Mouse (Mus musculus) liver, embryonic 15.5 days (tissue): ENCODE measurements around the gene Cdc42. TPM values are rescaled to one million over a fixed set of nuclear protein-coding genes. Genes with fewer than 3 reads are reported as not detected.

Experiments
- ATAC-seq: fragments of 200-750 bp; cut with Nextera tagmentation; 2 replicates; pipeline ENCODE4 v1.8.0; 2017; ENCODE audit warnings: moderate number of reproducible peaks, mild to moderate bottlenecking, moderate library complexity; ENCODE audit not compliant: insufficient read depth
- H3K27ac ChIP-seq: fragments of 300-500 bp; sonication (generic); replicated peaks from 2 replicates; pipeline ENCODE4 v1.5.1; 2015; ENCODE audit warnings: mild to moderate bottlenecking, inconsistent platforms
- H3K27me3 ChIP-seq: fragments of 300-500 bp; sonication (generic); 2 replicates; pipeline ENCODE4 v1.6.1; 2015; ENCODE audit warnings: mild to moderate bottlenecking, inconsistent platforms
- H3K36me3 ChIP-seq: fragments of 300-500 bp; sonication (generic); replicated peaks from 2 replicates; pipeline ENCODE4 v1.6.1; 2015; ENCODE audit warnings: moderate library complexity, mild to moderate bottlenecking, inconsistent platforms
- H3K4me1 ChIP-seq: fragments of 300-500 bp; sonication (generic); replicated peaks from 2 replicates; pipeline ENCODE4 v1.6.1; 2015; ENCODE audit warnings: inconsistent platforms
- H3K4me2 ChIP-seq: fragments of 300-500 bp; sonication (generic); 2 replicates; pipeline ENCODE4 v1.6.1; 2015; ENCODE audit warnings: moderate library complexity, mild to moderate bottlenecking, inconsistent platforms
- H3K4me3 ChIP-seq: fragments of 300-500 bp; sonication (generic); replicated peaks from 2 replicates; pipeline ENCODE4 v1.5.1; 2015; ENCODE audit warnings: mild to moderate bottlenecking, inconsistent platforms
- H3K9ac ChIP-seq: fragments of 300-500 bp; sonication (generic); 2 replicates; pipeline ENCODE4 v1.6.1; 2015; ENCODE audit warnings: moderate library complexity, mild to moderate bottlenecking, inconsistent platforms
- H3K9me3 ChIP-seq: fragments of 300-500 bp; sonication (generic); replicated peaks from 2 replicates; pipeline ENCODE4 v1.6.1; 2016; ENCODE audit warnings: inconsistent platforms
- WGBS: fragments of 180-500 bp; shearing (Covaris S2); methylation state at CpG from one replicate; pipeline ENCODE4 v1.1.7; 2015; ENCODE audit warnings: mixed read lengths; ENCODE audit not compliant: insufficient replicate concordance; 5-methylcytosine and 5-hydroxymethylcytosine counted together
- polyA plus RNA-seq: library from polyadenylated mRNA; unstranded; fragments of >200 nt; fragmentation: Nextera tagmentation; extraction: Ambion mirVana; gene quantifications from 2 replicates; pipeline ENCODE4 v1.2.1, GENCODE M21; 2015

Gene Cdc42
- polyA plus RNA-seq, 1 experiment from 2014 or later, result 249 TPM

DNA sequence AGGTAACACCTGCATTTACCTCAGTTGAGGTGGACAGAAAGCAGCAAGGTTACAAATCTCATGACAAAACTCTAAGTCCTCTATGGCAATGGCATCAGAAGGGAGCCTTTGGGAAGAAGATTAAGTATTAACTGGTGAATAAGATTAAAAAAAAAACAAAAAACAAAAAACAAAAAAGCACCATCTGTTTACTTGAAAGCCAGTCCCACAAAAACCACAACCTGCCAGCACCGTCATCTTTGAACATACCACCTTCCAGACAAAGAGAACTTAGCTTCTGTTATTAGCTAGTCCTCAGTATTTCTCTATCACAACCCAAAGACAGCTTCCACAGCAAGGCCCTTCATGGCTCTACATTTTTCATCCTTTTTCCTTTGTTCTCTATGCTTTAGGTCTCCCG lies 12.4 kb downstream of the Cdc42 start:
- ATAC-seq, result no peak
- 59% methylated on average over 2 of the region's 2 CpGs for WGBS

DNA sequence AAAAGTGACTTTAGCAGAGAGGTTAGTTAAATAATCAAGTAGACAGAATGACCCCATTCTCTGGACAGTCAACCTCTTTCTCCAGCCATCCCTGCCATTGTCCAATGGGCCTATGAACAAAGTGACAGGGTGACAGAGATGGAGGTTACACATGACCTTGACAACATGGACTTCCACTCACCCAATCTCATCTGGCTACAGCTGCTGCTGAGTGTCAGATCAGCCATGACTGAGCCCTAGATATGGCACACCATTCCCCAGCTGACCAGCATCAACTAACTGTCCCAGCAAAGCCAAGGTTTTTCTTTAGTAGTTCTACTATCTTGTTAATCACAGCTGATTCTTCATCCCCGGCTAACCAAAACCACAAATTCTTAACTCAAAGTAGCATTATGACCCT lies 14.7 kb downstream of the Cdc42 start:
- H3K4me3 ChIP-seq, result no peak overlapping the region
- 30% methylated on average over 1 of the region's 1 CpGs for WGBS
- H3K9me3 ChIP-seq, result no peaks in the 10 kb centered on the region
- ATAC-seq, result no peak
- H3K36me3 ChIP-seq, result peaks cover 13% of the 10 kb centered on the region; the same call in 1 of the 2 replicates
- H3K4me1 ChIP-seq, result peaks cover 57% of the 10 kb centered on the region
- no peak overlapping the region for H3K9ac ChIP-seq
- no peaks in the 10 kb centered on the region for H3K27me3 ChIP-seq
- no peak overlapping the region for H3K4me2 ChIP-seq
- H3K27ac ChIP-seq, result no peak overlapping the region

More for the DNA sequence above, 12.4 kb downstream of the Cdc42 start:
- Histone ChIP-seq H3K4me3 (no peak overlapping the region), H3K4me2 (no peak overlapping the region), H3K27me3 (no peaks in the 10 kb centered on the region), H3K9ac (no peak overlapping the region), H3K36me3 (peaks cover 13% of the 10 kb centered on the region; the same call in 1 of the 2 replicates), H3K4me1 (peaks cover 45% of the 10 kb centered on the region), H3K27ac (no peak overlapping the region), H3K9me3 (no peaks in the 10 kb centered on the region)

DNA sequence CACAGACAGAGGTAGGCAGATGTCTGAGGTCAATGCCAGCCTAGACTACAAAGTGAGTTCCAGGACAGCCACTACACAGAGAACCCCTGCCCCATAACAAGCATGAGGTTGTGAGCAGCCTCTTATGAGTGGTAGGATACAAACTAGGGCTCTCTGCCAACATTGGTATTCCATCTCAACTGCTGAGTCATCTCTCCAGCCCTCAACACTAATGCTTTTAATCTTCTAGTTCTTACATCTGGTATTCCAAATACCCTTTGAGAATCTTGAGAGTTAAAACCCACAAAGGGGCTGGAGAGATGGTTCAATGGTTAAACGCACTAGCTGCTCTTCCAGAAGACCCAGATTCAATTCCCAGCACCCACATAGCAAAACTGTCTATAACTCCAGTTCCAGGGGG lies 18.1 kb downstream of the Cdc42 start:
- H3K27me3 ChIP-seq, result no peaks in the 10 kb centered on the region
- H3K4me3 ChIP-seq, result no peak overlapping the region
- no peaks in the 10 kb centered on the region for H3K9me3 ChIP-seq
- no peak overlapping the region for H3K9ac ChIP-seq
- H3K36me3 ChIP-seq, result peaks cover 27% of the 10 kb centered on the region
- WGBS, result 63% methylated on average over 1 of the region's 1 CpGs
- ATAC-seq, result no peak
- H3K27ac ChIP-seq, result no peak overlapping the region
- H3K4me1 ChIP-seq, result peaks cover 50% of the 10 kb centered on the region
- H3K4me2 ChIP-seq, result no peak overlapping the region

DNA sequence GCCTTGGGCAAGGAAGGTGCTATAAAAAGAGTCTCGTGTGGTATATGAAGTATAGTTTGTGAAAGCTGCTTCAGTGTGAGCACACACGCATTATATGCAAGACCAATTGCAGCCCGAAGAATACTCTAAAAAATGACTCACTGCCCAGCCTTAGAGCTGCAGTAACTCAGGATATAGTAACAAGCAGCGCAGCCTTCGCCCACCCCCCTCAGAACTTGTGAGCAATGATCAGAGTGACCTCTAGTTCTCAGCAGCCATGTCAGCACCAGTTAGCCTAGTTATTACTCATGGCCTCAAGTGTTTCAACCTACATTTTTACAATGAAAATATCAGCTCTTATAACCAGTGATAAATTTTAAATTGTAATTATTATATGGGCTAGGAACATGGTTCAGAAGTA lies 21.1 kb downstream of the Cdc42 start:
- no peak overlapping the region for H3K9ac ChIP-seq
- no peak overlapping the region for H3K4me2 ChIP-seq
- H3K27me3 ChIP-seq, result no peaks in the 10 kb centered on the region
- no peaks in the 10 kb centered on the region for H3K9me3 ChIP-seq
- peaks cover 42% of the 10 kb centered on the region for H3K4me1 ChIP-seq
- H3K4me3 ChIP-seq, result no peak overlapping the region
- H3K27ac ChIP-seq, result no peak overlapping the region
- peaks cover 52% of the 10 kb centered on the region for H3K36me3 ChIP-seq
- no peak for ATAC-seq
- 85% methylated on average over 5 of the region's 5 CpGs for WGBS

DNA sequence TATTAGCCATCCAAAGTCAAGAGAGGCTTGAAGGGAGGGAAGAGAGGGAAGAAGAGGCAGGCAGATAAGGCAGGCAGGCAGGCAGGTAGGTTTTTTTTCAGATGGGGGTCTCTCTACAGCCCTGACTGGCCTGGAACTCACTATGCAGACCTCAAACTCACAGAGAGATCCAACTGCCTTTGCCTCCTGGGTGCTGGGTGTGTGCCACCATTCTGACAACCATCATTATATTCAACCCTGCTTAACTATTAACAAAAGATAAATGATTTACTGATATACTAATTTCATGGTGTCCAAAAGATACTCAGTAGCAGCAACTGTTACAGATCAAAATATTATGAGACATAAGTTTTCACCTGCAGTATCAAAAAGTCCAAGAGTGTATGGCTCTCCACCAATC lies 25.5 kb downstream of the Cdc42 start:
- peaks cover 83% of the 10 kb centered on the region for H3K36me3 ChIP-seq
- H3K27me3 ChIP-seq, result no peaks in the 10 kb centered on the region
- no peak for ATAC-seq

DNA sequence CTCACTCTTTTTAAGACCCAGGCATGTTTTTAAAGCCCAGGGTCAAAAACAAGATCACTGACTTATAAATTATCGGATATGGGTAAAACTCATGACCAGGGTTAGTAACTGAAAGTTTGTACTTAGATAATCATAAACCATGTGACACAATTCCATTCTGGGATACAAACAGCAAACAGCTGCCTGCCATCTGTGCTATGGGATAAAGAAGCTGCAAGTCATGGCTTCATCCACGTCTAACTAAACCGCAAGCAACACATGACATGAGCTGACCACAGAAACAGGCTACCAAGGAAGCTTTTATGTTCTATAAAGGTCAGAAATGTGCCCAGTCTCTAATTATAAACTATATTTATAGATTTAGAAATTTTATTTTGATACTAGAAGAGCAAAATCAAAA lies 31.0 kb downstream of the Cdc42 start:
- Histone ChIP-seq H3K36me3 (peaks cover 77% of the 10 kb centered on the region), H3K9ac (no peak overlapping the region), H3K4me2 (no peak overlapping the region), H3K9me3 (no peaks in the 10 kb centered on the region), H3K4me3 (no peak overlapping the region), H3K27ac (no peak overlapping the region), H3K27me3 (no peaks in the 10 kb centered on the region), H3K4me1 (no peaks in the 10 kb centered on the region)
- 60% methylated on average over 3 of the region's 3 CpGs for WGBS
- ATAC-seq, result no peak

More for the DNA sequence above, 25.5 kb downstream of the Cdc42 start:
- H3K4me2 ChIP-seq, result no peak overlapping the region
- no peak overlapping the region for H3K27ac ChIP-seq
- no peak overlapping the region for H3K9ac ChIP-seq
- H3K4me1 ChIP-seq, result 0 out of 2 replicates have a peak, but pooled peaks cover 4% of the 10 kb centered on the region
- H3K9me3 ChIP-seq, result no peaks in the 10 kb centered on the region
- H3K4me3 ChIP-seq, result no peak overlapping the region

- H3K27me3 ChIP-seq, result no peaks in the 10 kb centered on the region
- no peak overlapping the region for H3K27ac ChIP-seq
- no peak overlapping the region for H3K4me3 ChIP-seq
- no peak for ATAC-seq
- no peaks in the 10 kb centered on the region for H3K9me3 ChIP-seq
- no peak overlapping the region for H3K4me2 ChIP-seq
- H3K36me3 ChIP-seq, result peaks cover 82% of the 10 kb centered on the region
- WGBS, result 76% methylated on average over 6 of the region's 6 CpGs
- no peaks in the 10 kb centered on the region for H3K4me1 ChIP-seq
- no peak overlapping the region for H3K9ac ChIP-seq
These were observed 32.6 kb downstream of the Cdc42 start for GRCm38 (mm10) chr4:137324926-137325325.

- H3K4me2 ChIP-seq, result no peak overlapping the region
- H3K9me3 ChIP-seq, result no peaks in the 10 kb centered on the region
- H3K9ac ChIP-seq, result no peak overlapping the region
- H3K4me1 ChIP-seq, result 0 out of 2 replicates have a peak, but pooled peaks cover 5% of the 10 kb centered on the region
- ATAC-seq, result no peak
- WGBS, result 70% methylated on average over 4 of the region's 4 CpGs
- peaks cover 50% of the 10 kb centered on the region for H3K36me3 ChIP-seq
- no peak overlapping the region for H3K4me3 ChIP-seq
- no peak overlapping the region for H3K27ac ChIP-seq
- H3K27me3 ChIP-seq, result no peaks in the 10 kb centered on the region
These were observed 41.3 kb downstream of the Cdc42 start for GRCm38 (mm10) chr4:137316027-137316770.

DNA sequence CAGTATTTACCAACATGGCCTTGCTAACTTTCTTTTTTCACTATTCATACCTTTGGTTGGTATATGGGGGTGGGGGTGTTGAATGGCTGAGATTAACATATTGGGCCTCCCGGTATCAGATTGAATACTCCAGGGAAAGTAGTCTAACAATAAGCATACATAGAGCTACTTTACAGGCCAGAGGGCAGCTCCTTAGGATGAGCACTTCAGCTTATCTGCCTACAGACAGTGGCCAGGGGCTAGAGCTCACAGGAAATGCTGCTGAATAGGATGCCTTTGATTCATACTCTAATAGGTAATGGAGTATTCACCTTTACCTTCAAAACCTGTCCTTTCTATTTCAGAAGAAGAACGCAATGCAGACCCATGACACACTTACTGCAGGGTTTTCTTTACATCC lies 42.5 kb downstream of the Cdc42 start:
- Histone ChIP-seq H3K27ac (no peak overlapping the region), H3K4me2 (no peak overlapping the region), H3K36me3 (peaks cover 44% of the 10 kb centered on the region), H3K9me3 (no peaks in the 10 kb centered on the region), H3K4me3 (no peak overlapping the region), H3K4me1 (0 out of 2 replicates have a peak, but pooled peaks cover 5% of the 10 kb centered on the region), H3K9ac (no peak overlapping the region), H3K27me3 (no peaks in the 10 kb centered on the region)
- 79% methylated on average over 2 of the region's 2 CpGs for WGBS
- ATAC-seq, result no peak

DNA sequence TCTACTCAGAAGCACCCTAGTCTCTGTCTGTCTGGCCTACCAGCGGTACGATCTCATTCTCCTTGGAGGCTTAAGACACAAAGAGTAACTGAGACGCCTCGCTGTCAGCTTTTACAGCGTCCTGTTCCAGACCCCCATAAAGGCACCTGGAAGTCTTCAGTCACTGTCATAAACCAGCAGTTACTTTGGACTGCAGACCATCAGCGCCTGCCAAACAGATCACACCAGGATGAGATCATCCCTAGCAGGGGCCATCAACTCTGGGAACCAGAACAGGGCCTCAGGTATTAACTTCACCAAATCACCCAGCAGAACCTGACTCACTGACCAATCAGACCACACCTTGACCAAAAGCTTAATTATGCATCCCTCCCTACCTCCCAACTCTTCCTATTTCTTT lies 43.0 kb downstream of the Cdc42 start:
- 72% methylated on average over 6 of the region's 6 CpGs for WGBS
- Histone ChIP-seq H3K27me3 (no peaks in the 10 kb centered on the region), H3K4me2 (no peak overlapping the region), H3K27ac (no peak overlapping the region), H3K36me3 (peaks cover 39% of the 10 kb centered on the region), H3K4me1 (0 out of 2 replicates have a peak, but pooled peaks cover 5% of the 10 kb centered on the region), H3K9ac (no peak overlapping the region), H3K9me3 (no peaks in the 10 kb centered on the region), H3K4me3 (no peak overlapping the region)
- ATAC-seq, result no peak

DNA sequence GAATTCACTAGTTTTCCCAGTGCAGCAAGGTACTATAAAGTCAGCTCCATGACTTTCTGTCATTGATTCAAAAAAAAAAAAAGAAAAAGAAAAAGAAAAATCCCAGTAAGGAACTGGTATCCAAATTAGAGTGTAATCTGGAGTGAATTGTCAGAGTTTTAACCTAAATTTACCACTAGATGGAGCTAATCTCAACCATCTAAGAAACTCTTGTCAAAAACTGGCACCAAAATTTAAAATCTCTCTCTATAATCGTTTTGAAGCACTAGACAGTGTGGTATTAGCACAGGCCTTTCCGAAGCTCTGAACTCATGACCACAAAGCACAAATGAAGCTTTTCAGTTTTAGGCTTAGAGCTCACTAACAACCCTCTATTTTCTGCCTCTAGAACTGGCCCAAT lies 44.0 kb downstream of the Cdc42 start:
- no peaks in the 10 kb centered on the region for H3K27me3 ChIP-seq
- H3K36me3 ChIP-seq, result peaks cover 30% of the 10 kb centered on the region
- H3K4me3 ChIP-seq, result no peak overlapping the region
- no peak overlapping the region for H3K27ac ChIP-seq
- no peak overlapping the region for H3K4me2 ChIP-seq
- no peak overlapping the region for H3K9ac ChIP-seq
- no peaks in the 10 kb centered on the region for H3K9me3 ChIP-seq
- 0 out of 2 replicates have a peak, but pooled peaks cover 5% of the 10 kb centered on the region for H3K4me1 ChIP-seq
- 31% methylated on average over 2 of the region's 2 CpGs for WGBS
- ATAC-seq, result no peak

- no peak overlapping the region for H3K9ac ChIP-seq
- WGBS, result 54% methylated on average over 5 of the region's 5 CpGs
- ATAC-seq, result no peak
- no peaks in the 10 kb centered on the region for H3K27me3 ChIP-seq
- H3K4me1 ChIP-seq, result no peaks in the 10 kb centered on the region; the same call in 1 of the 2 replicates
- H3K4me2 ChIP-seq, result no peak overlapping the region
- no peaks in the 10 kb centered on the region for H3K9me3 ChIP-seq
- no peak overlapping the region for H3K4me3 ChIP-seq
- 0 out of 2 replicates have a peak, but pooled peaks cover 6% of the 10 kb centered on the region for H3K36me3 ChIP-seq
- H3K27ac ChIP-seq, result no peak overlapping the region
These were observed 49.1 kb downstream of the Cdc42 start for GRCm38 (mm10) chr4:137308377-137308776.
